Mouse (Mus musculus): ENCODE results near the gene 1700011L22Rik. TPM values are rescaled to one million over a fixed set of nuclear protein-coding genes. Genes with fewer than 3 reads are reported as not detected.
A peak's percentile ranks its signal among the peaks of the same experiment; 100 is the strongest.

1700011L22Rik gene
- polyA plus RNA-seq, 1 experiment from 2014 or later: not detected

DNA sequence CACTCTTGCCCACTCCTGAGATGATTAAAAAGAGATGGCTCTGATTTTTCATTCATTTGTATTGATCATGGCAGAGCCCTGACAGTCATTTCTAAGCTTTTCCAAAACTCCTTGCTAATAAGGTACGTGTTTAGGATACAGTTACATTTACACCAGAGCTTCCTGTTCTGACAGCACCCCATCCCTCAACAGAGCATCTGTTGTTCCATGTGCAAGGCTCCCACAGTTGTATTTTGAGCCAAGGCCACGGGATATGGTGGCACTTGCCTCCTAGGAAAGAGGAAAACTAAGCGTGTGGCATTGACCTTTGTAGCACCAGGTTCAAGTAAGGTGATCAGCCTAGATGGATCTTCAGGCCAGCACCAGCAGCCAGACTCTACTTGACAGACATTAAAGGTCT lies 83.1 kb downstream of the 1700011L22Rik start:
- WGBS: 76% methylated on average over 3 of the region's 3 CpGs
- ATAC-seq (replicated peaks; ENCODE audit: extremely low read depth, insufficient read depth, low FRiP score): no peak
- peaks cover 24% of the 10 kb centered on the region for H3K4me1 ChIP-seq (ENCODE audit: control insufficient read depth, insufficient read depth, low read length)
- H3K27me3 ChIP-seq (ENCODE audit: control insufficient read depth, insufficient read depth, low read length): no peaks in the 10 kb centered on the region
- H3K4me3 ChIP-seq (ENCODE audit: low read length): no peak overlapping the region
- no peak overlapping the region for H3K4me2 ChIP-seq (ENCODE audit: low read depth, low read length)
- no peak overlapping the region for H3K9ac ChIP-seq (ENCODE audit: low read length)
- no peak overlapping the region for H3K27ac ChIP-seq (ENCODE audit: low read length)
- H3K9me3 ChIP-seq (replicated peaks; ENCODE audit: control insufficient read depth, low read length): no peaks in the 10 kb centered on the region
- 0 out of 2 replicates have a peak, but pooled peaks cover 2% of the 10 kb centered on the region for H3K36me3 ChIP-seq (ENCODE audit: control insufficient read depth, insufficient read depth)

DNA sequence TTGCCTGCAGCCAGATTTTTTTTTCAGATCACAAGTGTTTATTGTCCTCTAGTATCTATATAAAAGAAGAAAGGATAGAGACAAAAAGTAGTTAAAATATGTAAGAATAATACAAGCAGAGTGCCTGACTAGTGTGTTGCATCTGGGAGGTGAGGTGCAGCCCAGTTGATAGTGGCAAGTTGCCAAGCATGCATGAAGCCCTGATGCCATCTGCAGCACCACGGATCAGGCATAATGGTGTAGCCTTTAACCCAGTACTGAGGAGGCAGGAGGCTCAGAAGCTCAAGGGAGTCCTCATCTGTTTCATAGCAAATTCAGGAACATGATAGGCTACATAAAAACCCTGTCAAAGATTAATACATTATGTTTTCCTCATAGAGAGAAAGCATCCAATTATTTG lies 84.0 kb downstream of the 1700011L22Rik start:
- Histone ChIP-seq H3K36me3 (ENCODE audit: control insufficient read depth, insufficient read depth) (0 out of 2 replicates have a peak, but pooled peaks cover 2% of the 10 kb centered on the region), H3K4me3 (ENCODE audit: low read length) (no peak overlapping the region), H3K4me2 (ENCODE audit: low read depth, low read length) (no peak overlapping the region), H3K4me1 (ENCODE audit: control insufficient read depth, insufficient read depth, low read length) (peaks cover 30% of the 10 kb centered on the region), H3K27me3 (ENCODE audit: control insufficient read depth, insufficient read depth, low read length) (no peaks in the 10 kb centered on the region), H3K9me3 (replicated peaks; ENCODE audit: control insufficient read depth, low read length) (no peaks in the 10 kb centered on the region), H3K27ac (ENCODE audit: low read length) (no peak overlapping the region), H3K9ac (ENCODE audit: low read length) (no peak overlapping the region)
- ATAC-seq (replicated peaks; ENCODE audit: extremely low read depth, insufficient read depth, low FRiP score): no peak
- WGBS: 14% methylated on average over 1 of the region's 1 CpGs

DNA sequence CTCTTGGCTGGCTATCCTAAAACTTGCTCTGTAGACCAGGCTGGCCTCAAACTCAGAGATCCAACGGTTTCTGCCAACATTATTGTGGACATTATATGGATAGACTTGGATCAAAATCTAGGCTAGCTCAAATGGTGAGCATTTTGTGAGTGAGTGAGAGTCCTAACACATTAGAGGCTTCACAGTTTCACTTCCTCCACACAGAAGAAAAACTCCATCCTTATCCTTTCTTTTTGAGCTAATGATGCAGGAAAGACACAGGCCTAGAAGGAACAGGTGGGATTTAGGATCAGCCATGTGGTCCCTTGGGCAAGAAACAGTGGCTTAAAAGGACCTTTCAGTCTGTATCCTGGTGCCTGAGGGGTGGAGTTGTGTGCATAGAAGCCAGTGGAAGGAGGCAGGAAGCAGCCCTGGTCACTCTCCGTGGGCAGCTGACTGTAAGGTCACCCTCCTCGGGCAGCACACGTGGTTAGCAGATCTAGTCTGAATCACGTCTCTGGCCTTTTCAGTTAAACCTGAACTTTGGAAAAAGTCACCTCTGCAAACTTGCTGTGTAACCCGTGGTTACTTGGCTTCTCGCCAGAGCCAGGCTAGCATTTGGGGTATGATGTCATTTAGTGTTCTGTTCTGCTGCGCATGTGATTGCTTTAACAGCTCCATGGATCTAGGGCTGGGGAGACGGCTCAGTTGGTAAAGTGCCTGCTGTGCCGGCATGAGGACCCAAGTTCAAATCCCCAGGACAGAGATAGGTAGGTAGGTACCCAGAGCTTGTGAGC lies 85.6 kb downstream of the 1700011L22Rik start:
- H3K9me3 ChIP-seq (replicated peaks; ENCODE audit: control insufficient read depth, low read length): no peaks in the 10 kb centered on the region

DNA sequence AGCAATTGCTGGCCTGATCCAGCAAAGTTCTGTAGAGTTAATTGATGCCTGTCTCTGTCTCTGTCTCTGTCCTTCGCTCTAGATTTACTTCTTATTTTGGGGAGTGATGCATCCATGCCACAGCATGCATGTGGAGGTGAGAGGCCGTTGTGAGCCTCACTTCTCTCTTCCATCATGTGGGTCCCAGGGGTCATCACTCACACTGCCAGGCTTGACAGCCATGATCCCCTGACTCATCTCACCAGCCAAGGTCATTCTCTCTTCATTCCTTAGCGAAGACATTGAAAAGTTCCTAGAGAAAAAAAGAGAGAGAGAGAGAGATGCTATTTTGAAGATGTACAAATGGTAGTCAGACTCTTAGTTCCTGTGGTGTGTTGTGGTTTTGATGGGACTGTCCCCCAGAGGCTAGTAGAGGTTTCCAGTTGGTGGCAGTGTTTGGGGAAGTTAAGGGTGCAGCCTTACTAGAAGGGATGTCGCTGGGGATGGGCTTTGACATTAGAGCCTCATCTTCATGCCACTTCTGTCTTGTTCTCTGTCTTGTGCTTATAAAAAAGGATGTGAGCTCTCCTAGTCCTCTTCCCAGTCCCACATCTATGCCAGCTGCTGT lies 87.1 kb downstream of the 1700011L22Rik start:
- 82% methylated on average over 4 of the region's 4 CpGs for WGBS
- no peak overlapping the region for H3K9ac ChIP-seq (ENCODE audit: low read length)
- peaks cover 8% of the 10 kb centered on the region for H3K36me3 ChIP-seq (ENCODE audit: control insufficient read depth, insufficient read depth)
- H3K27me3 ChIP-seq (ENCODE audit: control insufficient read depth, insufficient read depth, low read length): no peaks in the 10 kb centered on the region
- peaks cover 33% of the 10 kb centered on the region for H3K4me1 ChIP-seq (ENCODE audit: control insufficient read depth, insufficient read depth, low read length)
- no peak overlapping the region for H3K27ac ChIP-seq (ENCODE audit: low read length)
- no peak for ATAC-seq (replicated peaks; ENCODE audit: extremely low read depth, insufficient read depth, low FRiP score)
- no peak overlapping the region for H3K4me2 ChIP-seq (ENCODE audit: low read depth, low read length)
- no peak overlapping the region for H3K4me3 ChIP-seq (ENCODE audit: low read length)
- H3K9me3 ChIP-seq (replicated peaks; ENCODE audit: control insufficient read depth, low read length): no peaks in the 10 kb centered on the region

More for the DNA sequence above, 85.6 kb downstream of the 1700011L22Rik start:
- no peaks in the 10 kb centered on the region for H3K27me3 ChIP-seq (ENCODE audit: control insufficient read depth, insufficient read depth, low read length)
- peak overlapping the region; percentile 88 for H3K27ac ChIP-seq (ENCODE audit: low read length)
- H3K36me3 ChIP-seq (ENCODE audit: control insufficient read depth, insufficient read depth): 0 out of 2 replicates have a peak, but pooled peaks cover 2% of the 10 kb centered on the region
- 22% methylated on average over 10 of the region's 10 CpGs for WGBS
- H3K4me1 ChIP-seq (ENCODE audit: control insufficient read depth, insufficient read depth, low read length): peaks cover 33% of the 10 kb centered on the region
- H3K9ac ChIP-seq (ENCODE audit: low read length): peak overlapping the region; percentile 16; the same call in 1 of the 2 replicates
- H3K4me2 ChIP-seq (ENCODE audit: low read depth, low read length): peak overlapping the region; percentile 12; the same call in 1 of the 2 replicates
- no peak overlapping the region for H3K4me3 ChIP-seq (ENCODE audit: low read length)
- ATAC-seq (replicated peaks; ENCODE audit: extremely low read depth, insufficient read depth, low FRiP score): peak; percentile 79

Other genes with a start within 250 kb of the 1700011L22Rik start
- 5.2 and 6.9 TPM in 2 replicates for gene Zfp827, start 220.1 kb downstream of the 1700011L22Rik start, polyA plus RNA-seq (2015; fragmentation: Nextera tagmentation; extraction: Ambion mirVana)
- 16.5 and 17.9 TPM in 2 replicates for gene Mmaa, start 46.4 kb upstream of the 1700011L22Rik start, polyA plus RNA-seq (2015; fragmentation: Nextera tagmentation; extraction: Ambion mirVana)
- 20.8 and 22.4 TPM in 2 replicates for gene Smad1, start 150.9 kb upstream of the 1700011L22Rik start, polyA plus RNA-seq (2015; fragmentation: Nextera tagmentation; extraction: Ambion mirVana)

All from heart, embryonic 16.5 days (tissue).